Mouse (Mus musculus) thymus, adult 2 months (tissue): ENCODE results near the gene Naa80.

ENCODE experiments used
- CTCF ChIP-seq: fragments of 200-500 bp; IDR thresholded peaks from 2 replicates; pipeline ENCODE4 v1.5.1; 2012; ENCODE audit warnings: mild to moderate bottlenecking, control low read depth, low read length, moderate library complexity, borderline replicate concordance; ENCODE audit not compliant: control insufficient read depth, poor library complexity, insufficient read depth; ENCODE audit errors: extremely low read depth
- POLR2A ChIP-seq: fragments of 200-500 bp; IDR thresholded peaks from 2 replicates; pipeline ENCODE4 v1.6.1; 2012; ENCODE audit warnings: mild to moderate bottlenecking, low read length, control low read depth, moderate library complexity; ENCODE audit not compliant: control insufficient read depth, poor library complexity, insufficient read depth; ENCODE audit errors: extremely low read depth

GRCm38 (mm10) chr9:107570845-107571244 lies 7.8 kb upstream of the Naa80 start:
- TF ChIP-seq POLR2A, result no peak
- TF ChIP-seq CTCF, result no peak
